Mouse (Mus musculus) liver, embryonic 16.5 days (tissue): ENCODE measurements around the gene Sec24d. TPM values are rescaled to one million over a fixed set of nuclear protein-coding genes. Genes with fewer than 3 reads are reported as not detected.

Source experiments
- ATAC-seq: fragments of 200-750 bp; cut with Nextera tagmentation; 2 replicates; pipeline ENCODE4 v1.8.0; 2017; ENCODE audit warnings: low read depth, mild to moderate bottlenecking, moderate number of reproducible peaks, moderate library complexity
- H3K27ac ChIP-seq: fragments of 300-500 bp; sonication (generic); 2 replicates; pipeline ENCODE4 v1.5.1; 2014; ENCODE audit warnings: mild to moderate bottlenecking, low read length
- H3K27me3 ChIP-seq: fragments of 300-500 bp; sonication (generic); 2 replicates; pipeline ENCODE4 v1.6.1; 2014; ENCODE audit warnings: low read depth, low read length, mixed read lengths; ENCODE audit not compliant: control insufficient read depth, insufficient read depth
- H3K36me3 ChIP-seq: fragments of 300-500 bp; sonication (generic); 2 replicates; pipeline ENCODE4 v1.6.1; 2014; ENCODE audit warnings: mild to moderate bottlenecking; ENCODE audit not compliant: control insufficient read depth, insufficient read depth
- H3K4me1 ChIP-seq: fragments of 300-500 bp; sonication (generic); 2 replicates; pipeline ENCODE4 v1.6.1; 2014; ENCODE audit warnings: low read depth, low read length, mixed read lengths; ENCODE audit not compliant: control insufficient read depth
- H3K4me2 ChIP-seq: fragments of 300-500 bp; sonication (generic); 2 replicates; pipeline ENCODE4 v1.6.1; 2014; ENCODE audit warnings: low read depth, low read length, mixed read lengths
- H3K4me3 ChIP-seq: fragments of 300-500 bp; sonication (generic); 2 replicates; pipeline ENCODE4 v1.5.1; 2014; ENCODE audit warnings: low read depth, mild to moderate bottlenecking, low read length
- H3K9ac ChIP-seq: fragments of 300-500 bp; sonication (generic); 2 replicates; pipeline ENCODE4 v1.6.1; 2014; ENCODE audit warnings: low read depth, low read length
- H3K9me3 ChIP-seq: fragments of 300-500 bp; sonication (generic); replicated peaks from 2 replicates; pipeline ENCODE4 v1.6.1; 2016; ENCODE audit warnings: low read length; ENCODE audit not compliant: control insufficient read depth
- WGBS: fragments of 180-500 bp; shearing (Covaris S2); extraction: QIAGEN DNeasy Blood & Tissue Kit; methylation state at CpG from one replicate; pipeline ENCODE4 v1.1.7; 2014; ENCODE audit not compliant: insufficient replicate concordance; 5-methylcytosine and 5-hydroxymethylcytosine counted together
- polyA plus RNA-seq: library from polyadenylated mRNA; unstranded; fragments of >200 nt; fragmentation: Nextera tagmentation; extraction: Ambion mirVana; gene quantifications from 2 replicates; pipeline ENCODE4 v1.2.1, GENCODE M21; 2015

Gene Sec24d
- polyA plus RNA-seq, 1 experiment from 2014 or later: 25.1 TPM

DNA sequence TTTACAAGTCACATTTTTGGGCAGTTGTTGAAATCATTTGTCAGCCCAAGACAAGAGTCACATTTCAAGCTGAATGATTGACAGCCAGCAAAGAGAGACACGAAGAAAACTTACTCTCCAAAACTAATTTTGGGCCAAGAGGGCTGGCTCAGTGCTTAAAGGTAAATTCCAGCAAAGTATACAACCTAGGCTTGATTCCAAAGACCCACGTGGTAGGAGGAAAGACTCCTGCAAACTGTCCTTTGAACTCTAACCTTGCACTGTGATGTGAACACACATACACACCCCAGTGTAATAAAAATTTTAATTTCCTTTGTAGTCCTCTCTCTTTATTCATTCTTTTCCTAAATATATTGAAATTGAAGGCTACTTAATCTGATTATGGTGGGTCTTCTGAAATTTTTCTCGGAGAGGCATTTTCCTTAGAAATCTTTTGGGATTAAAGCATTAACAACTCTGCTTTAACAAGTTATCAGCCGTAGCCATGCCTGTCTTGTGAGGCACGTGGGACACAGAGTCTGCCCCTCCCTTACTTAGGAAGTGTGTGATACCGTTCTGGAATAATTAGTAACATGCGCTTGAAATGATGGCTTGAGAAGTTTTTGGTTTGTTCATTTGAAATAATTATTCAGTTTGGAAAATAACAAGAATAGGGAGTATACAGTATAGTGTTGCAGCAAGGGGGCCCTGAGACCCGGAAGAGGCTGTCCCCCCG is 21.8 kb downstream of the Sec24d start:
- ATAC-seq: peak; percentile 53; the same call in 1 of the 2 replicates
- H3K36me3 ChIP-seq: no peaks in the 10 kb centered on the region
- no peak overlapping the region for H3K4me3 ChIP-seq
- H3K4me1 ChIP-seq: no peaks in the 10 kb centered on the region
- no peak overlapping the region for H3K9ac ChIP-seq
- H3K27me3 ChIP-seq: no peaks in the 10 kb centered on the region
- no peak overlapping the region for H3K4me2 ChIP-seq
- WGBS: 43% methylated on average over 9 of the region's 9 CpGs
- no peak overlapping the region for H3K27ac ChIP-seq
- no peaks in the 10 kb centered on the region for H3K9me3 ChIP-seq

DNA sequence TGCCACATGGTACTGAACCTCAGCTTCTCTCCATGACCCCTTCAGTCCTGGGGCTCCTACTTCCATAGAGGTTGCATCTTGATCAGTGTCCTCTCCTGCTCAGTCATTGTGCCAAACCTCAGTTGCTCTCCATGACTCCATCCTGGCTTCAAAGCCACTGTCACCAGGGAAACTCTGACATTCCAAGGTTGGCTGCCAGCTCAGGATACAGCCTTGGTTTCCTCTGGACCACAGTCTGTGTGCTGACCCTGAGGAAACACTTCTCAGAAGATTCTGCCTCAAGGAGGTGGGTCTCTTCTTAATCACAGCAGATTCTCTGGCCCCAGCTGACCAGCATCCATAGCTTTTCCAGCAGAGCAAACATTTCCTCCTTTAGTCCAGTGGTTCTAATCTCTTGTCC is 24.4 kb downstream of the Sec24d start:
- Histone ChIP-seq H3K9me3 (no peaks in the 10 kb centered on the region), H3K36me3 (no peaks in the 10 kb centered on the region), H3K27me3 (no peaks in the 10 kb centered on the region), H3K9ac (no peak overlapping the region), H3K4me2 (no peak overlapping the region), H3K4me1 (no peaks in the 10 kb centered on the region), H3K27ac (no peak overlapping the region), H3K4me3 (no peak overlapping the region)
- no peak for ATAC-seq

DNA sequence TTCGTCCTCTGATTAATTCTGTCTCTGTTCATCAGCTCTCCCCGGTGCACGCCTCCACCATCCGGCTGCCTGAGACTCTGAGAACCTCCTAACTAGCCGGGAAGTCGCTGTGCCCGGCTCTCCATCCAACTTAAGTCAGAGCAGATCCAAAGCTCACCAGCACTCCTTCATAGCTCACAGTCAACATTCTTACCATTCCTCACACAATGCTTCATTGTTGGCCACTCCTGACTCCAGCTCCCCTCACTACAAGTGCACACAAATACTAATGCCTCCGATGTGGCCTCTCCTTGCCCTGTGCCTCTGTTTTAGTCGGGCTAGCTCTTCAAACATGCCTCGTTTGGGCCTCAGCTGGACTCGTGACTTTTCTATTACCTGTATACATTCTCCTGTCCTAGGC is 29.4 kb downstream of the Sec24d start:
- Histone ChIP-seq H3K9ac (no peak overlapping the region), H3K4me2 (no peak overlapping the region), H3K36me3 (no peaks in the 10 kb centered on the region), H3K27ac (no peak overlapping the region), H3K9me3 (no peaks in the 10 kb centered on the region), H3K4me1 (no peaks in the 10 kb centered on the region), H3K4me3 (no peak overlapping the region), H3K27me3 (no peaks in the 10 kb centered on the region)
- WGBS: 72% methylated on average over 11 of the region's 11 CpGs
- no peak for ATAC-seq

DNA sequence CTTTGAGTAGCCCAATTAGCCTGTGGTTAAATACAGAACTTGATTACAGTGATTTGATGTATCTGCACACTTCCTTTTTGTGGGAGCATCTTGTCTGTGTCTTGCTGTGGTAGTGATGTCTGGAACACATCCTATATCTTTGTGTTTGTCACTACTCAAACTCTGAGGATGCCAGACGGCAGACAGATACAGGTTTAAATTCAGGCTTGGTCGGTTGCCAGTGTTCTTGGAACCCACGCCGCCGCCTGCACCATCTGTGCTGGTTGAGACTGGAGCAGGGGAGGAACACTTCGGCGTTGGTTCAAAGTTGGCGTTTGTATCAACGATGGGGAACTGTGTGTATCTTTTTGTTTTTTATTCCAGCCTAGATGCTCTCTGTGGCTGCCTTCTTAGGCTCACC is 31.0 kb downstream of the Sec24d start:
- WGBS: 74% methylated on average over 9 of the region's 9 CpGs
- no peak overlapping the region for H3K4me3 ChIP-seq
- no peak overlapping the region for H3K4me2 ChIP-seq
- no peaks in the 10 kb centered on the region for H3K9me3 ChIP-seq
- no peaks in the 10 kb centered on the region for H3K4me1 ChIP-seq
- ATAC-seq: no peak
- H3K27ac ChIP-seq: no peak overlapping the region
- H3K27me3 ChIP-seq: no peaks in the 10 kb centered on the region
- no peak overlapping the region for H3K9ac ChIP-seq
- no peaks in the 10 kb centered on the region for H3K36me3 ChIP-seq

DNA sequence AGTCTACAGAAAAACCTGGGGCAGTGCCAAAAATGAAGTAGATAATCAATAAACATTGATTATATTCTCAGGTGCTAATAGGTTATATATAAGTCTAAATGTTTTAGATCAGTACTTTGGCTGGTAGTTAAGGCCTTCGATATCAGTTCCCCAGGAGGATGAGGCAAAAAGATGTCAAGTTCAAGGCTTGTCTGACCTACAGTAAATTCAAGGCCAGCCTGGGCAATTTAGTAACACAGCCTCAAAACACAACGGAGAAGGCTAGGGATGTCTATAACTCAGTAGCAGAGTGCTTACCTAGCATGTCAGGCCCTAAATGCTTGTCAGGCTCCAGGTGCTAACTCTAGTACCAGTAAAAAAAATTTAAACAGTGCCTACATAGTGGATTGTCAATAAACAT is 34.3 kb downstream of the Sec24d start:
- Histone ChIP-seq H3K4me3 (no peak overlapping the region), H3K4me2 (no peak overlapping the region), H3K27me3 (no peaks in the 10 kb centered on the region), H3K9me3 (no peaks in the 10 kb centered on the region), H3K9ac (no peak overlapping the region), H3K36me3 (no peaks in the 10 kb centered on the region), H3K4me1 (no peaks in the 10 kb centered on the region), H3K27ac (no peak overlapping the region)
- ATAC-seq: no peak
- WGBS: 70% methylated on average over 2 of the region's 2 CpGs

DNA sequence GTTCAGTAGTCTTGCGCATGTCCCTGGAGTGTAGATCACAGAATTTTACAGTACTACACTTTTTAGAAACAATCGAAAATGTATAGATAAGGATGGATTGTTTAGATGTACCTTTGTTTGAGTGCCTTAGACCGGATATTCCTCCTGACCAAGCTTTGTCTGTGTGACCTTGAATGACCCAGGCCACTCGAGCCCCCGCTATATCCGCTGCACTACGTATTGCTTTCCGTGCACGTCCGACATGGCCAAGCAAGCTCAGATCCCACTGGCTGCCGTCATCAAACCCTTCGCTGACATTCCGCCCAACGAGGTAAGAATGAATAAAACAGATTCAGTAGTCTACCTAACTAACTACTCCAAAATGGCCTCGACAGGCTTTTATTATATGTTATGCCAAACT is 38.4 kb downstream of the Sec24d start:
- no peak overlapping the region for H3K4me3 ChIP-seq
- no peak overlapping the region for H3K27ac ChIP-seq
- 80% methylated on average over 15 of the region's 15 CpGs for WGBS
- H3K9me3 ChIP-seq: no peaks in the 10 kb centered on the region
- no peak overlapping the region for H3K9ac ChIP-seq
- no peaks in the 10 kb centered on the region for H3K27me3 ChIP-seq
- H3K36me3 ChIP-seq: no peaks in the 10 kb centered on the region
- no peaks in the 10 kb centered on the region for H3K4me1 ChIP-seq
- no peak for ATAC-seq
- H3K4me2 ChIP-seq: no peak overlapping the region

DNA sequence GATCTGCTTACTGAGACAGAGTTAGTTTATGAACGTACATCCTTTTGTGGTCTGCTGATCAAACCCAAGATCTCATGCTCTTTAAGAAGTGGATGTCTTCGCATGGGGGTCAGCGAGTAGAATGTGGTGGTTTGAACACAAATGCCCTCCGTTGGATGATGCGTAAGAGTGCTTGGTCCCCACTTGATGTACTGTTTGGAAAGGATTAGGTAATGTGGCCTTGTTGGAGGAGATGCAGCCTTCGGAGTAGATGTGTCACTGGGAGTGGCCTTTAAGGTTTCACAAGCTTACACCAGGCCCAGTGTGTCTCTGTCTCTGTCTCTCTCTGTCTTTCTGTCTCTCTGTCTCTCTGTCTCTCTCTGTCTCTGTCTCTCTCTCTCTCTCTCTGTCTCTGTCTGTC is 40.2 kb downstream of the Sec24d start:
- Histone ChIP-seq H3K4me1 (no peaks in the 10 kb centered on the region), H3K4me2 (no peak overlapping the region), H3K36me3 (no peaks in the 10 kb centered on the region), H3K9me3 (no peaks in the 10 kb centered on the region), H3K9ac (no peak overlapping the region), H3K4me3 (no peak overlapping the region), H3K27ac (no peak overlapping the region), H3K27me3 (no peaks in the 10 kb centered on the region)
- whole genome bisulfite sequencing: 82% methylated on average over 6 of the region's 6 CpGs
- ATAC-seq: no peak

DNA sequence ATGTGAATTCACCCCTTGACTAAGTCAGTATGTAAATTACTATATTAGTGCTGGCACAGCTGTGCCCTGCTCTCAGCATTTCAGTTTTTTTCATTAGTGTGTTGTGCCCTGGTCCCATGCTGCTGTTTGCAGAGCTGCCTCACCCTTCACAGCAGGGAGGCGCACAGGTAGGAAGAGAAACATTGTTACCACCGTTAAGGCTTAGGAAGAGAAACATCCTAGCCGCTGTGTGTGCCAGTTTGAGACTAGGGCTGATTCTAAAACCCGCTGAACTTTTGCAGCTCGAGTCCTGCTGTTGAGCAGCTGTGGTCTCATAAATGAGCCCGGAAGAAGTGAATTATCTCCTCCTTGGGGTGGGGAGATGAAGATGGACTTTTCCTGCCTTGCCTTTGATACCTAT is 41.9 kb downstream of the Sec24d start:
- Histone ChIP-seq H3K27me3 (no peaks in the 10 kb centered on the region), H3K9ac (no peak overlapping the region), H3K4me3 (no peak overlapping the region), H3K27ac (no peak overlapping the region), H3K4me2 (no peak overlapping the region), H3K9me3 (no peaks in the 10 kb centered on the region), H3K4me1 (no peaks in the 10 kb centered on the region), H3K36me3 (no peaks in the 10 kb centered on the region)
- ATAC-seq: no peak
- WGBS: 63% methylated on average over 6 of the region's 6 CpGs

DNA sequence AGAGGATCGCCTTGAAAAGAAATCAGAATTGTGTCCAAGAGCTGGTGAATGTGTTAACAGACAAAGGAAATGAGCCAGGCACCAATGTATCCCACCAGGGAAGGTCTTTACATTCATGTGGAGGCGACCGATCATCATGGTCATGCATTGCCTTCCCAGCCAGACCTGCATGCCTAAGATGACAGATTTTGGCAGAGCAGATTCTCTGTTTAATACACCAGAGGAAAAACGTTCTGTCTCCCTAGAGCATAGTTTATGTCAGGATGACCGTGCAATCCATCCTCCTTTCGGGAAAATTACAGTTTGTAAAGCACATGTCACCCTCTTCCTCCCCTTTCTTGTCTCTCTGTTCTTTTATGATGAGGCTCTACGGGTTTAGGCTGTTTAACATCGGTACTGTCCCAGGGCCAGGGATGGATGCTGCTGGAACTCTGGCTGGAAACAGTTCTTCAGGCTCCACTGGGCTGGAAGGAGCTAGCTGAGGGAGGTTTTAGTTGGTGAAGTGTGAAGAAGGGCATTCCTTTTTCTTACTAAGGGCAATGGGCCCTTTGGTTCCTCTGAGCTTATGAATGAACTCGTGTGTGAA is 45.3 kb downstream of the Sec24d start:
- Histone ChIP-seq H3K4me1 (no peaks in the 10 kb centered on the region), H3K27ac (no peak overlapping the region), H3K27me3 (no peaks in the 10 kb centered on the region), H3K9ac (no peak overlapping the region), H3K4me2 (no peak overlapping the region), H3K4me3 (no peak overlapping the region), H3K9me3 (no peaks in the 10 kb centered on the region), H3K36me3 (no peaks in the 10 kb centered on the region)
- 68% methylated on average over 9 of the region's 9 CpGs for WGBS
- ATAC-seq: no peak
